Mouse (Mus musculus) kidney, embryonic 15.5 days (tissue): ENCODE measurements around the gene Kif3c. TPM values are rescaled to one million over a fixed set of nuclear protein-coding genes. Genes with fewer than 3 reads are reported as not detected.

Experiments used
- ATAC-seq: fragments of 200-750 bp; cut with Nextera tagmentation; replicated peaks from 2 replicates; pipeline ENCODE4 v1.8.0; 2017; ENCODE audit warnings: moderate TSS enrichment; ENCODE audit not compliant: low FRiP score
- H3K27ac ChIP-seq: fragments of 300-500 bp; sonication (generic); 2 replicates; pipeline ENCODE4 v1.5.1; 2015; ENCODE audit warnings: mild to moderate bottlenecking, inconsistent platforms
- H3K27me3 ChIP-seq: fragments of 300-500 bp; sonication (generic); 2 replicates; pipeline ENCODE4 v1.6.1; 2015; ENCODE audit warnings: inconsistent platforms
- H3K36me3 ChIP-seq: fragments of 300-500 bp; sonication (generic); 2 replicates; pipeline ENCODE4 v1.6.1; 2015; ENCODE audit warnings: inconsistent platforms
- H3K4me1 ChIP-seq: fragments of 300-500 bp; sonication (generic); 2 replicates; pipeline ENCODE4 v1.6.1; 2015; ENCODE audit warnings: inconsistent platforms
- H3K4me2 ChIP-seq: fragments of 300-500 bp; sonication (generic); 2 replicates; pipeline ENCODE4 v1.6.1; 2015; ENCODE audit warnings: moderate library complexity, mild to moderate bottlenecking, inconsistent platforms
- H3K4me3 ChIP-seq: fragments of 300-500 bp; sonication (generic); replicated peaks from 2 replicates; pipeline ENCODE4 v1.5.1; 2015; ENCODE audit warnings: mild to moderate bottlenecking, inconsistent platforms
- H3K9ac ChIP-seq: fragments of 300-500 bp; sonication (generic); 2 replicates; pipeline ENCODE4 v1.6.1; 2015; ENCODE audit warnings: mild to moderate bottlenecking, inconsistent platforms
- H3K9me3 ChIP-seq: fragments of 300-500 bp; sonication (generic); replicated peaks from 2 replicates; pipeline ENCODE4 v1.6.1; 2016; ENCODE audit warnings: inconsistent platforms
- whole genome bisulfite sequencing: fragments of 180-500 bp; shearing (Covaris S2); methylation state at CpG from one replicate; pipeline ENCODE4 v1.1.7; 2015; ENCODE audit warnings: mixed read lengths; 5-methylcytosine and 5-hydroxymethylcytosine counted together
- polyA plus RNA-seq: library from polyadenylated mRNA; unstranded; fragments of >200 nt; fragmentation: Nextera tagmentation; extraction: Ambion mirVana; gene quantifications from 2 replicates; pipeline ENCODE4 v1.2.1, GENCODE M21; 2015

Gene Kif3c
- polyA plus RNA-seq, 1 experiment from 2014 or later: 10.8 TPM

GRCm38 (mm10) chr12:3426530-3427034, 61.6 kb downstream of the Kif3c start, which contains the start of gene Asxl2:
Asxl2 (plus strand) TSS chr12:3426857.
- Histone ChIP-seq H3K36me3 (peaks cover 7% of the 10 kb centered on the region), H3K27ac (peak within 1 kb of the TSS; percentile 99), H3K4me2 (peak within 1 kb of the TSS; percentile 57), H3K9ac (peak within 1 kb of the TSS; percentile 96), H3K4me1 (peaks cover 18% of the 10 kb centered on the region), H3K27me3 (no peaks in the 10 kb centered on the region), H3K4me3 (peak within 1 kb of the TSS; percentile 97), H3K9me3 (no peaks in the 10 kb centered on the region)
- ATAC-seq: peak; percentile 96
- under 1% methylated on average over 53 of the region's 53 CpGs for WGBS

GRCm38 (mm10) chr12:3427067-3427889, 62.3 kb downstream of the Kif3c start:
- ATAC-seq: peak; percentile 64
- Histone ChIP-seq H3K27me3 (no peaks in the 10 kb centered on the region), H3K9me3 (no peaks in the 10 kb centered on the region), H3K4me3 (peak overlapping the region; percentile 97), H3K4me1 (peaks cover 18% of the 10 kb centered on the region), H3K9ac (peak overlapping the region; percentile 96), H3K27ac (peak overlapping the region; percentile 99), H3K4me2 (peak overlapping the region; percentile 57), H3K36me3 (peaks cover 6% of the 10 kb centered on the region)
- under 1% methylated on average over 65 of the region's 65 CpGs for WGBS

GRCm38 (mm10) chr12:3427891-3428775, 63.2 kb downstream of the Kif3c start:
- H3K9ac ChIP-seq: no peak overlapping the region; the same call in 1 of the 2 replicates
- 70% methylated on average over 11 of the region's 11 CpGs for WGBS
- no peaks in the 10 kb centered on the region for H3K9me3 ChIP-seq
- peak overlapping the region; percentile 99 for H3K27ac ChIP-seq
- H3K27me3 ChIP-seq: no peaks in the 10 kb centered on the region
- peaks cover 18% of the 10 kb centered on the region for H3K4me1 ChIP-seq
- ATAC-seq: no peak
- peak overlapping the region; percentile 57 for H3K4me2 ChIP-seq
- no peaks in the 10 kb centered on the region for H3K36me3 ChIP-seq
- peak overlapping the region; percentile 97 for H3K4me3 ChIP-seq

- H3K4me1 ChIP-seq: peaks cover 15% of the 10 kb centered on the region
- no peaks in the 10 kb centered on the region for H3K27me3 ChIP-seq
- no peak overlapping the region for H3K4me3 ChIP-seq
- no peak overlapping the region for H3K9ac ChIP-seq
- no peak for ATAC-seq
- H3K36me3 ChIP-seq: peaks cover 10% of the 10 kb centered on the region; the same call in 1 of the 2 replicates
- 60% methylated on average over 2 of the region's 2 CpGs for WGBS
- no peak overlapping the region for H3K27ac ChIP-seq
- H3K9me3 ChIP-seq: no peaks in the 10 kb centered on the region
- H3K4me2 ChIP-seq: no peak overlapping the region
Measured at GRCm38 (mm10) chr12:3429681-3430442, 64.9 kb downstream of the Kif3c start.

- H3K27me3 ChIP-seq: no peaks in the 10 kb centered on the region
- H3K27ac ChIP-seq: no peak overlapping the region
- H3K36me3 ChIP-seq: peaks cover 10% of the 10 kb centered on the region; the same call in 1 of the 2 replicates
- no peaks in the 10 kb centered on the region for H3K9me3 ChIP-seq
- no peak overlapping the region for H3K4me3 ChIP-seq
- H3K4me2 ChIP-seq: no peak overlapping the region
- no peak overlapping the region for H3K9ac ChIP-seq
- no peak for ATAC-seq
- peaks cover 11% of the 10 kb centered on the region for H3K4me1 ChIP-seq
Measured at GRCm38 (mm10) chr12:3430443-3430753, 65.5 kb downstream of the Kif3c start.

GRCm38 (mm10) chr12:3430985-3431384, 66.1 kb downstream of the Kif3c start:
- Histone ChIP-seq H3K27ac (no peak overlapping the region), H3K4me1 (peaks cover 8% of the 10 kb centered on the region), H3K4me2 (no peak overlapping the region), H3K36me3 (peaks cover 10% of the 10 kb centered on the region; the same call in 1 of the 2 replicates), H3K9me3 (no peaks in the 10 kb centered on the region), H3K9ac (no peak overlapping the region), H3K27me3 (no peaks in the 10 kb centered on the region), H3K4me3 (no peak overlapping the region)
- ATAC-seq: no peak

GRCm38 (mm10) chr12:3433736-3434135, 68.8 kb downstream of the Kif3c start:
- peaks cover 2% of the 10 kb centered on the region for H3K4me1 ChIP-seq
- no peaks in the 10 kb centered on the region for H3K9me3 ChIP-seq
- no peak for ATAC-seq
- H3K4me2 ChIP-seq: no peak overlapping the region
- WGBS: 50% methylated on average over 1 of the region's 1 CpGs
- peaks cover 14% of the 10 kb centered on the region; the same call in 1 of the 2 replicates for H3K36me3 ChIP-seq
- H3K27ac ChIP-seq: no peak overlapping the region
- no peak overlapping the region for H3K9ac ChIP-seq
- H3K27me3 ChIP-seq: no peaks in the 10 kb centered on the region
- H3K4me3 ChIP-seq: no peak overlapping the region

DNA sequence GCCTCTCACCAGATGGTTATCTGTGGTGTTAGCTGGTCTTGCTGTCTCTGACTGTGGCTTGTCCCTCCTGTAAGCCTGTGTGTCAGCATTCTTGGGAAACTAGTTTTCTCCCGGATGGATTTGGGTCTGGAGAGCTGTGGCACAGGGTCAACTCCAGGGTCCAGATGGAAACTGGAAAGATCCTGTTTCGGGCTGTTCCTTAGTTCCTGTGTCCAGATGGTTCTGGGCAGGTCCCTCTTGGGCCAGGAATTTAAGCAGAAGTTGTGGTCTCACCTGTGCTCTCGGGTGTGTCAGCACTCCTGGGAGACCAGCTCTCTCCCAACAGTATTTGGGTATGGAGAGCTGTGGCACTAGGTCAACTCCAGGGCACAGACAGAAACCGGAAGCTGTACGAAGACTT, 71.5 kb downstream of the Kif3c start:
- no peak for ATAC-seq
- no peak overlapping the region for H3K9ac ChIP-seq
- peaks cover 14% of the 10 kb centered on the region; the same call in 1 of the 2 replicates for H3K36me3 ChIP-seq
- no peaks in the 10 kb centered on the region for H3K27me3 ChIP-seq
- no peaks in the 10 kb centered on the region for H3K4me1 ChIP-seq
- 92% methylated on average over 5 of the region's 5 CpGs for WGBS
- no peak overlapping the region for H3K27ac ChIP-seq
- no peaks in the 10 kb centered on the region for H3K9me3 ChIP-seq
- H3K4me3 ChIP-seq: no peak overlapping the region
- H3K4me2 ChIP-seq: no peak overlapping the region

DNA sequence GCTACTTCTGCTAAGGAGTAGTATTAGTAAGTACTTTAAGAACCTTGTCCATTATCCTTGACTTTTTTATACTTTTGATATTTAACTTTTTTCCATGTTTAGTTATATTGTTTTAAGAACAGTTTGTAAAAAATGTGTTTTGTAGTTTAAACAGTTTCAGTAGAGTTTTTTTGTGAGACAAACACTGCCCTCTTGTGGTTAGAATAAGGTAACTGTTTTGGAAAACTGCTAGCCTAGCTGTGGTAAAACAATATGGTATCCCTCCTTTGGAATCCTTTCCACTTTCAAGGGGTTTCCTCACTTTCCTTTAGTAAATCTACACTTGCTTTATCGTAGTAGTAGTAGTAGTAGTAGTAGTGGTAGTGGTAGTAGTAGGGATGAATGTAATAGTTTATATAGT, 72.9 kb downstream of the Kif3c start:
- Histone ChIP-seq H3K4me1 (no peaks in the 10 kb centered on the region), H3K9ac (no peak overlapping the region), H3K4me2 (no peak overlapping the region), H3K27ac (no peak overlapping the region), H3K4me3 (no peak overlapping the region), H3K36me3 (peaks cover 14% of the 10 kb centered on the region; the same call in 1 of the 2 replicates), H3K9me3 (no peaks in the 10 kb centered on the region), H3K27me3 (no peaks in the 10 kb centered on the region)
- 84% methylated on average over 1 of the region's 1 CpGs for WGBS
- ATAC-seq: no peak

DNA sequence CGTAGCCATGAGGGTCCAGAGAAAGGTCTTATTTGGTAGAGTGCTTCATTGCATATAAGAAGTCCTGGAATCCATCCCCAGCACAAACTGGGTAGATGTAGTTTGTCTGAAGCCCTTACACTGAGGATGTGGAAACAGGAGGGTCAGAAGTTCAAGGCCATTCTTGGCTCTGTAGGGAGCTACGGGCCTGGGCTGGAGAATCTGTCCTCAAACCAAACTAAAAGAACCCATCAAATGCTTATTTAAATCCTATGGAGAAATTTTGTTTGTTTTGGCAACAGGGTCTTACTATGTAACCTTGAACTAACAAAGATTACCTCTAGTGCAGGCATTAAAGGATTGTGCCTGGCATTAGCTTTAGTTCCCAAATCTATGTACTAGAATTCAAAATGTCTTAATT, 76.0 kb downstream of the Kif3c start:
- no peak overlapping the region for H3K9ac ChIP-seq
- no peaks in the 10 kb centered on the region for H3K4me1 ChIP-seq
- WGBS: 78% methylated on average over 2 of the region's 2 CpGs
- H3K4me2 ChIP-seq: no peak overlapping the region
- H3K36me3 ChIP-seq: peaks cover 20% of the 10 kb centered on the region
- ATAC-seq: no peak
- H3K27ac ChIP-seq: no peak overlapping the region
- H3K4me3 ChIP-seq: no peak overlapping the region
- no peaks in the 10 kb centered on the region for H3K9me3 ChIP-seq
- H3K27me3 ChIP-seq: no peaks in the 10 kb centered on the region

- Histone ChIP-seq H3K4me3 (no peak overlapping the region), H3K9ac (no peak overlapping the region), H3K9me3 (no peaks in the 10 kb centered on the region), H3K36me3 (peaks cover 20% of the 10 kb centered on the region), H3K27ac (no peak overlapping the region), H3K27me3 (no peaks in the 10 kb centered on the region), H3K4me1 (no peaks in the 10 kb centered on the region), H3K4me2 (no peak overlapping the region)
- no peak for ATAC-seq
- 82% methylated on average over 5 of the region's 5 CpGs for WGBS
Measured at GRCm38 (mm10) chr12:3441361-3441760, 76.4 kb downstream of the Kif3c start.
